Mouse (Mus musculus) thymus, adult 2 months (tissue): ENCODE results near the gene Agpat3. TPM values are rescaled to one million over a fixed set of nuclear protein-coding genes. Genes with fewer than 3 reads are reported as not detected.

Source experiments
- DNase-seq: peaks from one replicate; pipeline ENCODE4 v3.0.0; 2021
- H3K27ac ChIP-seq: fragments of 200-500 bp; 2 replicates; pipeline ENCODE4 v1.5.1; 2012; ENCODE audit warnings: low read length, control low read depth; ENCODE audit not compliant: control insufficient read depth, insufficient read depth
- H3K27me3 ChIP-seq: fragments of 200-500 bp; 2 replicates; pipeline ENCODE4 v1.6.1; 2012; ENCODE audit warnings: mild to moderate bottlenecking, low read length, moderate library complexity, mixed read lengths; ENCODE audit not compliant: control insufficient read depth, insufficient read depth
- H3K36me3 ChIP-seq: fragments of 200-500 bp; 2 replicates; pipeline ENCODE4 v1.6.1; 2012; ENCODE audit warnings: mild to moderate bottlenecking, low read length, moderate library complexity; ENCODE audit not compliant: control insufficient read depth, insufficient read depth
- H3K4me1 ChIP-seq: fragments of 200-500 bp; replicated peaks from 2 replicates; pipeline ENCODE4 v1.6.1; 2012; ENCODE audit warnings: low read length; ENCODE audit not compliant: control insufficient read depth, insufficient read depth
- H3K4me3 ChIP-seq: fragments of 200-500 bp; 2 replicates; pipeline ENCODE4 v1.5.1; 2012; ENCODE audit warnings: mild to moderate bottlenecking, low read length, control low read depth, moderate library complexity; ENCODE audit not compliant: control insufficient read depth, insufficient read depth
- CTCF ChIP-seq: fragments of 200-500 bp; IDR thresholded peaks from 2 replicates; pipeline ENCODE4 v1.5.1; 2012; ENCODE audit warnings: mild to moderate bottlenecking, control low read depth, low read length, moderate library complexity, borderline replicate concordance; ENCODE audit not compliant: control insufficient read depth, poor library complexity, insufficient read depth; ENCODE audit errors: extremely low read depth
- POLR2A ChIP-seq: fragments of 200-500 bp; IDR thresholded peaks from 2 replicates; pipeline ENCODE4 v1.6.1; 2012; ENCODE audit warnings: mild to moderate bottlenecking, low read length, control low read depth, moderate library complexity; ENCODE audit not compliant: control insufficient read depth, poor library complexity, insufficient read depth; ENCODE audit errors: extremely low read depth
- WGBS: fragments of 180-500 bp; shearing (Covaris S2); methylation state at CpG from one replicate; pipeline ENCODE4 v1.1.7; 2018; 5-methylcytosine and 5-hydroxymethylcytosine counted together
- polyA plus RNA-seq: library from polyadenylated mRNA; depleted of rRNA; stranded (reverse); fragments of >200 nt; gene quantifications from 2 replicates; pipeline ENCODE4 v1.2.3, GENCODE M21; 2012; rRNA removed

The Agpat3 gene
- 386 and 423 TPM in 2 replicates for polyA plus RNA-seq

- Histone ChIP-seq H3K4me3 (peak within 1 kb of the TSS; percentile 99), H3K36me3 (no peaks in the 10 kb centered on the region), H3K27me3 (no peaks in the 10 kb centered on the region), H3K4me1 (peaks cover 14% of the 10 kb centered on the region), H3K27ac (peak within 1 kb of the TSS; percentile 47; the same call in 1 of the 2 replicates)
- 5% methylated on average over 113 of the region's 113 CpGs for WGBS
- peak; percentile 54 for DNase-seq
- no peak for TF ChIP-seq POLR2A
- TF ChIP-seq CTCF: no peak
Measured at GRCm38 (mm10) chr10:78351887-78352665, at the start of gene Agpat3. TSS of gene Agpat3 (minus strand) at chr10:78352489.

- Histone ChIP-seq H3K27me3 (no peaks in the 10 kb centered on the region), H3K36me3 (peaks cover 53% of the 10 kb centered on the region), H3K4me3 (no peak overlapping the region), H3K27ac (no peak overlapping the region), H3K4me1 (peaks cover 44% of the 10 kb centered on the region)
- no peak for TF ChIP-seq CTCF
- no peak for TF ChIP-seq POLR2A
- 93% methylated on average over 2 of the region's 2 CpGs for WGBS
- no peak for DNase-seq
Measured at GRCm38 (mm10) chr10:78401127-78401526, 48.8 kb upstream of the Agpat3 start.

DNA sequence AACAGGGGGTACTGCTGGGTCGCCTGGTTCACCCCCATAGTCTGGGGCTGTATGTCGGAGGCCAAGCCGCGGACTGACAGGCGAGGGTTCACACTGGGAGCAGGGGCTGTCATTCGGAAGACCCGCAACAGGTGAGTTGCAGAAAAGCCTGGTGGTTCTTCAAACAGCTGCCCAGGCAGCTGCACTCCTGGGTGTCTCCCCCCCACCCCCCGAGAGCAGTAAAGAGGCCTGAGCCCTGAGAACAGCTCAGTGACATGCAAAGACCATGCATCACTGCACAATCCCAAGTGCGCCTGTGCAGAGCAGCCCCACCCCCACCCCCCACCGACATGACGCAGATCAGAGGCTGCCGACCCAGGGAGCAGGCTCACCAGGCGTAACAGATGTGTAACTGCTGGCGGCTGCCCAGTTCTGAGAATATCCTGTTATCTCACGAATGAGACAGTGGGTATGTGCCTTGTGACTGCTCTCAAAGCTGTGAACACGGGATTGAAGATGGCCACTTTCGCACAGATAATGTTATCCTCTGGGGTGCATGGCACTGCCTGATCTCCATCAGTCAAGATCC lies 46.9 kb upstream of the Agpat3 start:
- Histone ChIP-seq H3K36me3 (peaks cover 39% of the 10 kb centered on the region), H3K27ac (peak overlapping the region; percentile 71), H3K4me3 (no peak overlapping the region), H3K4me1 (peaks cover 39% of the 10 kb centered on the region), H3K27me3 (no peaks in the 10 kb centered on the region)
- peak; percentile 37 for DNase-seq
- 43% methylated on average over 17 of the region's 17 CpGs for WGBS
- TF ChIP-seq CTCF (no peak), POLR2A (no peak)

- no peak for DNase-seq
- Histone ChIP-seq H3K36me3 (peaks cover 13% of the 10 kb centered on the region), H3K27ac (no peak overlapping the region), H3K27me3 (no peaks in the 10 kb centered on the region), H3K4me1 (peaks cover 31% of the 10 kb centered on the region), H3K4me3 (no peak overlapping the region)
- 67% methylated on average over 4 of the region's 4 CpGs for WGBS
- TF ChIP-seq POLR2A (no peak), CTCF (no peak)
Measured at GRCm38 (mm10) chr10:78396625-78396885, 44.3 kb upstream of the Agpat3 start.

DNA sequence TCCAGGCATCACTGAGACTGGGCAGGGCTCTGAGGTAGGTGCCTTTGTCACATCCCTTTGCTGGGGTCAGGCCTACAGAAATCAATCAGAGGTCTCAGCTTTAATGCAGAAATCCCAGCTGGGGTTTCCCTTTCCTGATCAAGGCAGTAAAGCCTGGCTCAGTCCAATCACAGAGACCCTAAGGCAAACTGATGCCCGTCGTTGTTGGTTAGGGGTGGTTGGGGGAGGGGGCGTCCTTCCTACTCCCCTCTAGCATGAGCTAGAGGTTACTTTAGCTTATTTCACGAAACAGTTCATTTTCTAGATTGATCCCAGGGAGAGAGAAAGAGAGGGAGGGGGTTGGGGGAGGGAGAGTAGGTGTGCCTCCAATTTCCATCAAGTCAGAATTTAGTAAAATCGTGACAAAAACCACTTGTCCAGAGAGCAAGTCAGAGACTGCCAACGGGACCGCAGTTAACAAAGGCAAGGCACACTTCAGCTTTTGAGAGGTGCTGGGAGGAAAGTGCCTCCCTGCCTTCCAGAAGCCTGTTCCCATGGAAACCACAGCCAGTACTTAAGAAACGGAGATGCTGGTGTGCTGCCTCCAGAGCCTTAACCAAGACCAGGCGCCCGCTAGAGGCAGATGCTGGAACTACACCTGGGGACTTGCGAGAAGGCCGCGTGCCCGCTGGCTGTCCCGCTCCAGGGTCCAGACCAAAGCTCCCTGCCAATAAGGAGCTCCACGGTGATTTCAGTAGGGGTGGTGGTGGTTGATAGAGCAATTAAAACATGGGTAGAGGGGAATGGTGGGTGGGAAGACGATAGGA lies 43.7 kb upstream of the Agpat3 start:
- TF ChIP-seq POLR2A: no peak
- peak; percentile 92 for TF ChIP-seq CTCF
- Histone ChIP-seq H3K27ac (no peak overlapping the region), H3K27me3 (no peaks in the 10 kb centered on the region), H3K4me3 (no peak overlapping the region), H3K4me1 (peaks cover 30% of the 10 kb centered on the region), H3K36me3 (peaks cover 8% of the 10 kb centered on the region)
- peak; percentile 93 for DNase-seq
- 19% methylated on average over 17 of the region's 17 CpGs for WGBS

DNA sequence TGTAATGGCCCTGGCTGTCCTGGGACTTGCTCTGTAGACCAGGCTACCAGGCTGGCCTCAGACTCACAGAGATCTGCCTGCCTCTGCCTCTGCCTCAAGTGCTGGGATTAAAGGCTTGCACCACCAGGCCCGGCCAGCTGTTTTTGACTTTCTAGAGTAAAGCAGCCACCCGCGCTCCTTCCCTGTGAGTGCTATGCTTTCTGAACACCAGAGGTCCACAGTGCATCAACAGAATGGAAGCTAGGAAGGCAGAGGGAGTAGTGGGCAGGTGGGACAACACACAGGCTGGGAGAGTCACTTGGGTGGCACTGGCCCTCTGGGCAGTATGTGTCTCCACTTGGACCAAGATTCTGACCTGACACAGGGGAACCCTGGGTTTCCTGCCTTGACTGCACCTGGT lies 43.1 kb upstream of the Agpat3 start:
- Histone ChIP-seq H3K4me3 (no peak overlapping the region), H3K27me3 (no peaks in the 10 kb centered on the region), H3K36me3 (peaks cover 1% of the 10 kb centered on the region; the same call in 1 of the 2 replicates), H3K27ac (no peak overlapping the region), H3K4me1 (peaks cover 23% of the 10 kb centered on the region)
- DNase-seq: no peak
- TF ChIP-seq CTCF: no peak
- TF ChIP-seq POLR2A: no peak
- 95% methylated on average over 3 of the region's 3 CpGs for WGBS
